Mouse (Mus musculus): ENCODE results near the gene Hip1r.
"Not testable (repeated sequence)": the region's sequence is repeated elsewhere in the genome, so short reads cannot be mapped to it uniquely, and the experiment has no call there.

Hip1r gene

GRCm38 (mm10) chr5:124036341-124036740 is 62.9 kb downstream of the Hip1r start:
- DNase-seq (ENCODE audit: low spot score): no peak

- no peak for DNase-seq (ENCODE audit: low spot score)
Observed at GRCm38 (mm10) chr5:124036836-124037235, 63.4 kb downstream of the Hip1r start.

- DNase-seq (ENCODE audit: low spot score): no peak
Observed at GRCm38 (mm10) chr5:124039602-124040001, 66.2 kb downstream of the Hip1r start.

DNA sequence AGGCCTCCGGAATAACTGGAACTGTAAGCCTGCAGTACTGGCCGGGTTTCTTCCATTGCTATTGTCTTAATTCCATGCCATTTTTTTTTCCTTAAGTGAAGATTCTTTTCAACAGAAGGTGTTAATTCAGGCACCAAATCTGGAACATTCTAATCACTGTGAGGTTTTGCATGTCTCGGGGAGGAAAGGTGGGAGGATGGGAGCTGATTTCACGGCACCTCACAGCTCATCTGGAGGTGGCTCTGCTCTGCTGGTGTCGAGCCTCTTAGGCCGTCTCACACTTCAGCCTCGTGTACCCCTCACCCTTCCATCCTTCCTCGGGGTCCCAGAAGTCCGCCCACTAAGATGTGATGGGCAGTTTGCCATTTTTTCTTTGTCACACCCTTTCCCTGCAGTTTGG is 67.7 kb downstream of the Hip1r start:
- no peak for DNase-seq (ENCODE audit: low spot score)

GRCm38 (mm10) chr5:124043212-124043978 is 70.0 kb downstream of the Hip1r start:
- no peak for DNase-seq (ENCODE audit: low spot score)

DNA sequence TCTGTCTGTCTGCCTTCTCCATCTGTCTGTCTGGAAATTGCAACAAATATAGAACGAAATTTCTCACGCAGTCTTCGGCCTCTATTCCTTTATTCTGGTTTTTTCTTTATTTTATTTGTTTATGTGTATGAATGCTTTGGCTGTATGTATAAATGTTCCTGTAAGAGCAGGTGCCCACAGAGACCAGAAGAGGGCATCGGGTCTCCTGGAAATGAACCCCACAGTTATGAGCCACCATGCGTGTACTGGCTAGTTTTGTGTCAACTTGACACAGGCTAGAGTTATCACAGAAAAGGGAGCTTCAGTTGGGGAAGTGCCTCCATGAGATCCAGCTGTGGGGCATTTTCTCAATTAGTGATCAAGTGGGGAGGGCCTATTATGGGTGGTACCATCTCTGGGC is 70.6 kb downstream of the Hip1r start:
- no peak for DNase-seq (ENCODE audit: low spot score)

DNA sequence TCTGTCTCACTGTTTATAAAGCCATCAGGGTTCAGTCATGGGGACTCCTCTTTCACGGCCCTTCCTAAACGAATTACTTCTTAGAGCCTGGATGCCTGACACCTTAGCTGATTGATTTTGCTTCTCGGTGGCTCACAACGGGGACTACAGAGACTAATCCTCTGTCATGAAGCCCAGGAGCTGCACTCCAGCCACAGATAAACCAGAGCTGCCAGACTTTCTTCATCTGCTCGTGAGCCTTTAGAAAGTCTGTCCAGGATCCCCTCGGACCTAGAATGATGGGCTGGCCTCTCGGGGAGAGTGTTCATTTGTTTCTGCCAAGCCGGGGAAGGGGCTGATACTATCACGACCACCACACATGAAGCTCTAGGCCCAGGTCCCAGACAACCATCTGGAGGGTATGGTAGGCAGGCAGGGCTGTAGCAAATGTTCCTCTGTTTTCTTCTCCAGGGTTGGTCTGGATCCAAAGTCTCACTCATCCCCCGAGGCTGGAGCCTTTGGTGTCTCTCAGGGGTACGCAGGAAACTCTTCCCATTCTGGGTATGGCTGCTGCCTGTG is 72.1 kb downstream of the Hip1r start:
- DNase-seq (ENCODE audit: low spot score): no peak

DNA sequence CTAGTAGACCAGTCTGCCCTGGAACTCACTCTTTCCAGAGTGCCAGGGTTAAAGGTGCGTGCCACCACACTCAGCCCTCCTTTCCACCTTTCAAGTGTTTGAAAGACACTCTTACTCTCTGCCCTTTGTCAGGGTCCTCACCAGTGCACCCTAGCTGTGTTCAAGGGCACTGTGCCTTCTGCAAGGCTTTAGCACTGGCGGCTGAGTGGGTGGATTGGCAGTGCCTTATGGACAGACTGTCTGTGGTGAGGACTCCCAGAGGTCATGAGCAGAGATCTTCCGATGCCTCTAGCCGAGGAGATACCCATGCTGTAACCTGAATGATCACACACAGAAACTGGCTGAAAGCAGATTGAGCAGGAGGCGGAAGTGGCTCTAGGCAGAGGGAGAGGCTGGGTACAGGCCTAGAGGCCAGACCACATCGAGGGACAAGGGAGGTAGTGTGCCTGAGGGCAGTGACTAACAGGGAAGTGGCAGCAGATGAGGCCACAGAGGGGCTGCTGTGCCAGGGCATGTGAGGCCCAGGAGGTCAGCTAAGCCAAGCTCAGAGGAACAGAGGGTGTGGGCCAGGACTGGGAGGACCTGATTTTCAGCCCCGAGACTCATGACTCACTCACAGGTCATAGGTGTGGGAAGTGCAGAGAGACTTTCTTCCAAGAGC is 73.4 kb downstream of the Hip1r start:
- DNase-seq (ENCODE audit: low spot score): no peak

GRCm38 (mm10) chr5:124049249-124050045 is 76.0 kb downstream of the Hip1r start:
- DNase-seq (ENCODE audit: low spot score): no peak

- DNase-seq (ENCODE audit: low spot score): peak; percentile 72
Observed at GRCm38 (mm10) chr5:124050095-124051050, 76.9 kb downstream of the Hip1r start.

DNA sequence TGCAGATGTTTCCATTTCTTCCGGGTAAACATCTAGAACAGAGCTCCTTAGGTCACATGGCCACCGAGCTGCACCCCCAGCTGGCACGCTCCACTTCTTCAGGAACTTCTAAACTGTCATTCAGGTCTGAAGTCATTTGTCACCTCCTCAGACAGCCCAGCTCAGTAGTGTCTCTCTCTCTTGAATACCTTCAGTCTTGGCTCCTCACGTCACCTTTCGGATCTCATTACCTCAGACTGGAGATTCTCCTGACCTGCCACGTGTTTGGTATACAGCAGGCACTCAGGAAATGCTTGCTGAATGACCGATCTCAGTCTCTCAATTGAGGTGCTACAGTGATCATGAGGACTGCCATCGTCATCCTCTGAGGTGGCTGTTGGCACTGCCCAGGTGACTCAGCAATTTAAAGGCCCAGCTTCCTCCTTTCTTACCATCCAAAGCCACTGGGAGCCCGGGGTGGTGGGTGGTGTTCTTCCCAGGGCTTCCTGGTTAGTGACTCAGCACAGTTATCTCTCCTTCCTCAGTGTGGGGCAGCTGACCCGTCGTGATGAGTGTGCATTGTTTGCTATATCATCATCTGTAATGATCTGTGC is 78.6 kb downstream of the Hip1r start:
- peak; percentile 53 for DNase-seq (ENCODE audit: low spot score)

GRCm38 (mm10) chr5:124052641-124053040 is 79.2 kb downstream of the Hip1r start:
- DNase-seq (ENCODE audit: low spot score): not testable (repeated sequence)

Data from yolk sac, embryonic 10.5 days (tissue).